Comparison of ENCODE assay signal across 11 mouse cellular contexts in genomic region chr2:14631590-14631989, GRCm38 (mm10). TPM values are rescaled to one million over a fixed set of nuclear protein-coding genes. Genes with fewer than 3 reads are reported as not detected.
A peak's percentile ranks its signal among the peaks of the same experiment; 100 is the strongest.
DNase-seq lines count a peak whose midpoint lies in the region; ATAC-seq and TF ChIP-seq lines count a peak whose summit lies in the region.
"Had no signal": no experiment of that assay in that cellular context is flagged by ENCODE, and none has a peak within 500 bp of the region (broad histone marks: within the 10 kb centered on the region; RNA-seq: fewer than 3 reads in every experiment).

No protein-coding gene starts in this region.

- H3K27ac ChIP-seq in liver, embryonic 14.5 days: no peak overlapping the region
- H3K27ac ChIP-seq in forebrain, embryonic 12.5 days: no peak overlapping the region
- no peak overlapping the region for H3K27ac ChIP-seq in stomach, postnatal 0 days (replicated peaks)
- no peak overlapping the region for H3K27ac ChIP-seq in hindbrain, embryonic 14.5 days
- H3K27ac ChIP-seq: lung, embryonic 15.5 days had no signal

- no peaks in the 10 kb centered on the region for H3K4me1 ChIP-seq in G1E (ENCODE audit: insufficient read depth, low read depth, low read length)
- no peaks in the 10 kb centered on the region; a peak in 1 of 4 replicates for H3K4me1 ChIP-seq in liver, embryonic 14.5 days (replicated peaks; ENCODE audit: control insufficient read depth in 2 of 2, insufficient read depth in 2 of 2, low read length in 1 of 2)
- H3K4me1 ChIP-seq in forebrain, embryonic 12.5 days: no peaks in the 10 kb centered on the region
- H3K4me1 ChIP-seq in stomach, postnatal 0 days (replicated peaks; ENCODE audit: control insufficient read depth, insufficient read depth): no peaks in the 10 kb centered on the region
- no peaks in the 10 kb centered on the region for H3K4me1 ChIP-seq in hindbrain, embryonic 14.5 days (replicated peaks; ENCODE audit: control insufficient read depth, insufficient read depth, low read length)

- no peaks in the 10 kb centered on the region for H3K9me3 ChIP-seq in G1E (replicated peaks)
- no peaks in the 10 kb centered on the region for H3K9me3 ChIP-seq in liver, embryonic 14.5 days (ENCODE audit: control insufficient read depth, low read length)
- no peaks in the 10 kb centered on the region for H3K9me3 ChIP-seq in forebrain, embryonic 12.5 days
- H3K9me3 ChIP-seq in stomach, postnatal 0 days (ENCODE audit: control insufficient read depth, low read length): no peaks in the 10 kb centered on the region
- no peaks in the 10 kb centered on the region for H3K9me3 ChIP-seq in hindbrain, embryonic 14.5 days (ENCODE audit: control insufficient read depth, low read length)
- H3K9me3 ChIP-seq: lung, embryonic 15.5 days had no signal

- WGBS in liver, embryonic 14.5 days (ENCODE audit: insufficient replicate concordance): 7% methylated on average over 1 of the region's 1 CpGs
- WGBS in forebrain, embryonic 12.5 days: 88% methylated on average over 1 of the region's 1 CpGs
- 72% methylated on average over 1 of the region's 1 CpGs for WGBS in stomach, postnatal 0 days
- 92% methylated on average over 1 of the region's 1 CpGs for WGBS in hindbrain, embryonic 14.5 days

- H3K4me2 ChIP-seq in liver, embryonic 14.5 days (ENCODE audit: low read depth): no peak overlapping the region
- H3K4me2 ChIP-seq in forebrain, embryonic 12.5 days: no peak overlapping the region
- H3K4me2 ChIP-seq in stomach, postnatal 0 days (replicated peaks; ENCODE audit: low read depth): no peak overlapping the region
- H3K4me2 ChIP-seq in hindbrain, embryonic 14.5 days (replicated peaks): no peak overlapping the region
- H3K4me2 ChIP-seq: lung, embryonic 15.5 days had no signal

- H3K27me3 ChIP-seq in G1E (ENCODE audit: insufficient read depth, low read length): no peaks in the 10 kb centered on the region
- H3K27me3 ChIP-seq in liver, embryonic 14.5 days (ENCODE audit: control insufficient read depth, insufficient read depth, low read length): no peaks in the 10 kb centered on the region
- H3K27me3 ChIP-seq in forebrain, embryonic 12.5 days: no peaks in the 10 kb centered on the region
- H3K27me3 ChIP-seq in stomach, postnatal 0 days (ENCODE audit: control insufficient read depth, insufficient read depth, low read length): no peaks in the 10 kb centered on the region
- H3K27me3 ChIP-seq in hindbrain, embryonic 14.5 days (ENCODE audit: control insufficient read depth, insufficient read depth, low read length): no peaks in the 10 kb centered on the region
- H3K27me3 ChIP-seq: lung, embryonic 15.5 days had no signal

- peak; percentile 19 to 69 for DNase-seq in heart, adult 18-20 months
- DNase-seq in heart, postnatal 4 days: no peak
- peak; percentile 1 for DNase-seq in G1E (ENCODE audit: low spot score)
- peak; percentile 6 to 36 (median 22) for DNase-seq in liver, embryonic 14.5 days (ENCODE audit: low read depth in 3 of 3, low spot score in 3 of 3)
- DNase-seq in spleen, adult 18-20 months: peak; percentile 53 to 61
- no peak for DNase-seq in stomach, postnatal 0 days (ENCODE audit: low spot score)
- DNase-seq in hindbrain, embryonic 14.5 days (ENCODE audit: low spot score): no peak
- DNase-seq: kidney, postnatal 14 days had no signal

- H3K36me3 ChIP-seq in G1E (replicated peaks): no peaks in the 10 kb centered on the region
- no peaks in the 10 kb centered on the region for H3K36me3 ChIP-seq in liver, embryonic 14.5 days (replicated peaks; ENCODE audit: control insufficient read depth, insufficient read depth, low read depth)
- H3K36me3 ChIP-seq in forebrain, embryonic 12.5 days (replicated peaks): no peaks in the 10 kb centered on the region
- no peaks in the 10 kb centered on the region for H3K36me3 ChIP-seq in stomach, postnatal 0 days (ENCODE audit: control insufficient read depth, insufficient read depth, low read length)
- no peaks in the 10 kb centered on the region for H3K36me3 ChIP-seq in hindbrain, embryonic 14.5 days (replicated peaks; ENCODE audit: control insufficient read depth, insufficient read depth)
- H3K36me3 ChIP-seq: lung, embryonic 15.5 days had no signal

- H3K4me3 ChIP-seq in G1E (ENCODE audit: low read depth, low read length): no peak overlapping the region
- no peak overlapping the region for H3K4me3 ChIP-seq in liver, embryonic 14.5 days (ENCODE audit: insufficient read depth in 1 of 2, low read depth in 2 of 2, low read length in 2 of 2)
- no peak overlapping the region for H3K4me3 ChIP-seq in forebrain, embryonic 12.5 days (replicated peaks)
- H3K4me3 ChIP-seq in stomach, postnatal 0 days (ENCODE audit: low read depth, low read length): no peak overlapping the region
- H3K4me3 ChIP-seq in hindbrain, embryonic 14.5 days (replicated peaks; ENCODE audit: low read length): no peak overlapping the region
- H3K4me3 ChIP-seq: erythroblast, embryonic 14.5 days; lung, embryonic 15.5 days had no signal

- no peak for TF ChIP-seq EP300 in liver, embryonic 14.5 days (IDR thresholded peaks at IDR 0.05; ENCODE audit: low read depth)
- no peak for TF ChIP-seq EP300 in stomach, postnatal 0 days (optimal IDR thresholded peaks at IDR 0.05)

- peak; percentile 28; the same call in 1 of the 2 replicates for ATAC-seq in G1E (ENCODE audit: extremely low read depth, insufficient number of reproducible peaks, low FRiP score, poor library complexity, severe bottlenecking)
- ATAC-seq in liver, embryonic 14.5 days (ENCODE audit: insufficient read depth): no peak
- no peak for ATAC-seq in forebrain, embryonic 12.5 days (ENCODE audit: low FRiP score)
- no peak for ATAC-seq in stomach, postnatal 0 days (ENCODE audit: low FRiP score, low TSS enrichment)
- no peak for ATAC-seq in hindbrain, embryonic 14.5 days (ENCODE audit: low FRiP score)

- TF ChIP-seq CTCF in G1E (IDR thresholded peaks at IDR 0.05; ENCODE audit: low read depth, low read length): no peak
- no peak for TF ChIP-seq CTCF in liver, embryonic 14.5 days (IDR thresholded peaks at IDR 0.05; ENCODE audit: low read depth)
- TF ChIP-seq CTCF in stomach, postnatal 0 days (IDR thresholded peaks at IDR 0.05; ENCODE audit: low read depth): no peak

- H3K9ac ChIP-seq in liver, embryonic 14.5 days (replicated peaks): no peak overlapping the region
- no peak overlapping the region for H3K9ac ChIP-seq in forebrain, embryonic 12.5 days
- H3K9ac ChIP-seq in stomach, postnatal 0 days (ENCODE audit: low read length): no peak overlapping the region
- no peak overlapping the region for H3K9ac ChIP-seq in hindbrain, embryonic 14.5 days
- H3K9ac ChIP-seq: lung, embryonic 15.5 days had no signal

RNA-seq across cellular contexts. Expression of gene Cacnb2, which starts 28.7 kb away (rescaled TPM):
- 10 to 100 TPM; 81.5 to 86.5 TPM for total RNA-seq in heart, adult 18-20 months (2021)
- total RNA-seq in heart, postnatal 4 days (2021): 10 to 100 TPM; 84.4 to 86.6 TPM
- total RNA-seq in G1E (2014; fragmentation: Nextera tagmentation) (not detected in 2 replicates), G1E (2017) (0.23 and 0.38 TPM in 2 replicates)
- not detected in 2 replicates for polyA plus RNA-seq in G1E (2012)
- polyA plus RNA-seq in liver, embryonic 14.5 days (2012; rRNA removed): 0.23 and 0.37 TPM in 2 replicates
- 0.04 and 0.11 TPM in 2 replicates for polyA plus RNA-seq in liver, embryonic 14.5 days (2014; fragmentation: Nextera tagmentation; extraction: Ambion mirVana)
- 2.5 and 3.7 TPM in 2 replicates for polyA plus RNA-seq in forebrain, embryonic 12.5 days (2016; fragmentation: Nextera tagmentation; extraction: Ambion mirVana)
- polyA plus RNA-seq in stomach, postnatal 0 days (2015; fragmentation: Nextera tagmentation; extraction: Ambion mirVana): 1.5 and 1.9 TPM in 2 replicates
- 5.6 and 5.9 TPM in 2 replicates for polyA plus RNA-seq in hindbrain, embryonic 14.5 days (2014; fragmentation: Nextera tagmentation; extraction: Ambion mirVana)
- polyA plus RNA-seq: erythroblast, embryonic 14.5 days had no signal

Comparison
In these comparisons a context has a peak if more than half of its experiments do, and no peak if none do; other contexts are left out.
1. DNase-seq: peak in heart, adult 18-20 months (2 of 2), G1E (single experiment), liver, embryonic 14.5 days (3 of 3) and spleen, adult 18-20 months (2 of 2); none in heart, postnatal 4 days (single experiment), stomach, postnatal 0 days (single experiment) and hindbrain, embryonic 14.5 days (single experiment).